Mouse (Mus musculus): ENCODE data around the gene Olfr111.

- TF ChIP-seq GATA2 (IDR thresholded peaks at IDR 0.05; ENCODE audit: borderline replicate concordance, low read depth, low read length) = no peak
- no peak for TF ChIP-seq CTCF (IDR thresholded peaks at IDR 0.05; ENCODE audit: low read depth, low read length)
Observed at GRCm38 (mm10) chr17:37577563-37577962, 69.7 kb downstream of the Olfr111 start, which contains the start of gene Olfr113.

Data from G1E (cell line).